Mouse (Mus musculus): ENCODE data around the gene Abtb2.

DNA sequence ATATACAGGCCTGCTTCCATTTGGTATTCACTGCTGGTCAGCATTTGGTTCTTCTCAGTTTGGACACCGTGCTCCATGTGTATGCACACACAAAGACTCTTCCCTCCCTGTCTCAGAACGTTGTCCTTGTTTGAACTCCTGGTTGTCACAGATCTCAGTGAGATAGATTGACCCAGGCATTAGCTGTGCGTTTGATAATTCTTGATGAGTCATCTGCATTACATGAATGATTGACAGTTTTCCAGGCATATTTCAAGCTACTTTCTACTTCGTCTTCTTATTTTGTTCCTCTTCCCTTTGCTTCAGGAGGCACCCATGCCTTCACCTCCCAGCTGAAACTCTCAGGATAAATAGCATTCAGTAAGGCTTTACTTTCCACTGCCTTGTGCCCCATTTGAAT is 107.5 kb downstream of the Abtb2 start:
- TF ChIP-seq POLR2A (IDR thresholded peaks at IDR 0.05; ENCODE audit: extremely low read depth, insufficient read depth, low read length) (no peak), CTCF (IDR thresholded peaks at IDR 0.05; ENCODE audit: extremely low read depth, insufficient read depth, low read length) (no peak)

Data from cortical plate, adult 2 months (tissue).